13 mouse cellular contexts compared by ENCODE assay signal in the genomic region with DNA sequence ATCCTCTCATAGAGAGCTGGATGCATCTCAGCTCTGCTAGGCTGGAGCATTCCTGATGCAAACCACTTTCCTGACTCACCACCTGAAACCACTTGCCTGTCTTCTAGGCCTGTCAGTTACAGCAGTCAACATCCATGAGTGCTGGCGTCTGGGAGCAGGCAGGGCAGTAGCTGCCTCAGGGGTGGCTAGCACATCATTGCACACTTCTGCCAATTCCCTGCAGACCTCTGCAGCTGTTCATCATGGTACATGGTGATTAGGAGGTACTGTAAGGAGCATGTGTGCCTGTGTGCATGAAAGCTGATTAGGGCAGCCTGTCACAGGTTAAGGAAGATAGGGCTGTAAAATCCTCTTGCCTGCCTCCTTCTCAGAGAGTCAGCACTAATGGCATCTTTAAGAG.
DNase-seq lines count a peak whose midpoint lies in the region; ATAC-seq and TF ChIP-seq lines count a peak whose summit lies in the region.
"Had no signal": no experiment of that assay in that cellular context is flagged by ENCODE, and none has a peak within 500 bp of the region (broad histone marks: within the 10 kb centered on the region; RNA-seq: fewer than 3 reads in every experiment).

No protein-coding gene starts in this region.

- peaks cover 4% of the 10 kb centered on the region; the same call in 1 of the 2 replicates for H3K36me3 ChIP-seq in stomach, embryonic 14.5 days (ENCODE audit: control insufficient read depth, insufficient read depth, low read length)
- no peaks in the 10 kb centered on the region for H3K36me3 ChIP-seq in stomach, postnatal 0 days (ENCODE audit: control insufficient read depth, insufficient read depth, low read length)
- H3K36me3 ChIP-seq in hindbrain, embryonic 14.5 days (replicated peaks; ENCODE audit: control insufficient read depth, insufficient read depth), result no peaks in the 10 kb centered on the region
- peaks cover 6% of the 10 kb centered on the region; the same call in 1 of the 2 replicates for H3K36me3 ChIP-seq in stomach, embryonic 15.5 days
- H3K36me3 ChIP-seq in thymus, adult 2 months (ENCODE audit: control insufficient read depth, insufficient read depth, low read length), result no peaks in the 10 kb centered on the region

- DNase-seq in stomach, postnatal 0 days (ENCODE audit: low spot score), result no peak
- DNase-seq in hindbrain, embryonic 14.5 days (ENCODE audit: low spot score), result no peak
- peak; percentile 37 for DNase-seq in mesoderm, embryonic 11.5 days (ENCODE audit: low read depth, low spot score)
- no peak for DNase-seq in thymus, adult 2 months
- no peak for DNase-seq in spleen, adult 12 weeks (ENCODE audit: low spot score)
- no peak for DNase-seq in cerebellum, postnatal 36 days
- DNase-seq: adrenal gland, adult 2 months; cerebellum, postnatal 25 days; gastrocnemius, postnatal 14 days; kidney, adult 18-20 months had no signal

- no peak overlapping the region for H3K4me3 ChIP-seq in stomach, embryonic 14.5 days (ENCODE audit: low read depth, low read length)
- H3K4me3 ChIP-seq in stomach, postnatal 0 days (ENCODE audit: low read depth, low read length), result no peak overlapping the region
- H3K4me3 ChIP-seq in hindbrain, embryonic 14.5 days (replicated peaks; ENCODE audit: low read length), result no peak overlapping the region
- H3K4me3 ChIP-seq in stomach, embryonic 15.5 days (replicated peaks), result no peak overlapping the region
- H3K4me3 ChIP-seq in thymus, adult 2 months (ENCODE audit: control insufficient read depth, insufficient read depth, low read length), result no peak overlapping the region
- H3K4me3 ChIP-seq: limb, embryonic 10.5 days had no signal

- TF ChIP-seq POLR2A in thymus, adult 2 months (IDR thresholded peaks at IDR 0.05; ENCODE audit: control insufficient read depth, extremely low read depth, insufficient read depth, low read length, poor library complexity), result no peak

- 79% methylated on average over 1 of the region's 1 CpGs for WGBS in stomach, embryonic 14.5 days
- WGBS in stomach, postnatal 0 days, result 88% methylated on average over 1 of the region's 1 CpGs
- WGBS in hindbrain, embryonic 14.5 days, result 32% methylated on average over 1 of the region's 1 CpGs
- WGBS in stomach, embryonic 15.5 days, result 74% methylated on average over 1 of the region's 1 CpGs
- WGBS in thymus, adult 2 months, result 100% methylated on average over 1 of the region's 1 CpGs

- H3K9ac ChIP-seq in stomach, embryonic 14.5 days (replicated peaks; ENCODE audit: low read depth, low read length), result no peak overlapping the region
- no peak overlapping the region for H3K9ac ChIP-seq in stomach, postnatal 0 days (ENCODE audit: low read length)
- no peak overlapping the region for H3K9ac ChIP-seq in hindbrain, embryonic 14.5 days
- no peak overlapping the region for H3K9ac ChIP-seq in stomach, embryonic 15.5 days

- peak; percentile 37; the same call in 1 of the 2 replicates for ATAC-seq in stomach, embryonic 14.5 days (ENCODE audit: insufficient number of reproducible peaks, insufficient read depth, low FRiP score, low read depth)
- no peak for ATAC-seq in stomach, postnatal 0 days (ENCODE audit: low FRiP score, low TSS enrichment)
- ATAC-seq in hindbrain, embryonic 14.5 days (ENCODE audit: low FRiP score), result peak; percentile 61
- peak; percentile 76; the same call in 1 of the 2 replicates for ATAC-seq in stomach, embryonic 15.5 days (ENCODE audit: insufficient read depth, low FRiP score, low read depth)

- H3K27ac ChIP-seq in stomach, embryonic 14.5 days (ENCODE audit: low read length), result no peak overlapping the region
- H3K27ac ChIP-seq in stomach, postnatal 0 days (replicated peaks), result no peak overlapping the region
- peak overlapping the region; percentile 12; the same call in 1 of the 2 replicates for H3K27ac ChIP-seq in hindbrain, embryonic 14.5 days
- no peak overlapping the region for H3K27ac ChIP-seq in stomach, embryonic 15.5 days
- H3K27ac ChIP-seq in thymus, adult 2 months (ENCODE audit: control insufficient read depth, insufficient read depth, low read length), result no peak overlapping the region
- H3K27ac ChIP-seq: limb, embryonic 10.5 days had no signal

- no peak for TF ChIP-seq EP300 in stomach, postnatal 0 days (optimal IDR thresholded peaks at IDR 0.05)

- no peak for TF ChIP-seq CTCF in stomach, postnatal 0 days (IDR thresholded peaks at IDR 0.05; ENCODE audit: low read depth)
- no peak for TF ChIP-seq CTCF in thymus, adult 2 months (IDR thresholded peaks at IDR 0.05; ENCODE audit: borderline replicate concordance, control insufficient read depth, extremely low read depth, insufficient read depth, low read length, poor library complexity)

- H3K4me2 ChIP-seq in stomach, embryonic 14.5 days (replicated peaks; ENCODE audit: low read depth, low read length), result no peak overlapping the region
- H3K4me2 ChIP-seq in stomach, postnatal 0 days (replicated peaks; ENCODE audit: low read depth), result no peak overlapping the region
- no peak overlapping the region for H3K4me2 ChIP-seq in hindbrain, embryonic 14.5 days (replicated peaks)
- no peak overlapping the region for H3K4me2 ChIP-seq in stomach, embryonic 15.5 days

- H3K9me3 ChIP-seq in stomach, embryonic 14.5 days (ENCODE audit: control insufficient read depth, low read depth, low read length), result no peaks in the 10 kb centered on the region
- H3K9me3 ChIP-seq in stomach, postnatal 0 days (ENCODE audit: control insufficient read depth, low read length), result no peaks in the 10 kb centered on the region
- H3K9me3 ChIP-seq in hindbrain, embryonic 14.5 days (ENCODE audit: control insufficient read depth, low read length), result no peaks in the 10 kb centered on the region
- H3K9me3 ChIP-seq in stomach, embryonic 15.5 days, result no peaks in the 10 kb centered on the region
- H3K9me3 ChIP-seq: limb, embryonic 10.5 days had no signal

- no peaks in the 10 kb centered on the region for H3K27me3 ChIP-seq in stomach, embryonic 14.5 days (ENCODE audit: control insufficient read depth, insufficient read depth, low read length)
- H3K27me3 ChIP-seq in stomach, postnatal 0 days (ENCODE audit: control insufficient read depth, insufficient read depth, low read length), result no peaks in the 10 kb centered on the region
- no peaks in the 10 kb centered on the region for H3K27me3 ChIP-seq in hindbrain, embryonic 14.5 days (ENCODE audit: control insufficient read depth, insufficient read depth, low read length)
- H3K27me3 ChIP-seq in stomach, embryonic 15.5 days (replicated peaks), result no peaks in the 10 kb centered on the region
- no peaks in the 10 kb centered on the region for H3K27me3 ChIP-seq in thymus, adult 2 months (ENCODE audit: control insufficient read depth, insufficient read depth, low read length)

- no peaks in the 10 kb centered on the region for H3K4me1 ChIP-seq in stomach, embryonic 14.5 days (ENCODE audit: control insufficient read depth, insufficient read depth, low read length)
- H3K4me1 ChIP-seq in stomach, postnatal 0 days (replicated peaks; ENCODE audit: control insufficient read depth, insufficient read depth), result no peaks in the 10 kb centered on the region
- peaks cover 25% of the 10 kb centered on the region for H3K4me1 ChIP-seq in hindbrain, embryonic 14.5 days (replicated peaks; ENCODE audit: control insufficient read depth, insufficient read depth, low read length)
- 0 out of 2 replicates have a peak, but pooled peaks cover 4% of the 10 kb centered on the region for H3K4me1 ChIP-seq in stomach, embryonic 15.5 days
- peaks cover 2% of the 10 kb centered on the region for H3K4me1 ChIP-seq in thymus, adult 2 months (replicated peaks; ENCODE audit: control insufficient read depth, insufficient read depth, low read length)
- H3K4me1 ChIP-seq: limb, embryonic 10.5 days had no signal
